Mouse (Mus musculus): ENCODE data around the gene Map3k9. TPM values are rescaled to one million over a fixed set of nuclear protein-coding genes. Genes with fewer than 3 reads are reported as not detected.

The Map3k9 gene
- total and polyA plus RNA-seq, 2 experiments from 2014 or later = 0.10 to 0.11 TPM

DNA sequence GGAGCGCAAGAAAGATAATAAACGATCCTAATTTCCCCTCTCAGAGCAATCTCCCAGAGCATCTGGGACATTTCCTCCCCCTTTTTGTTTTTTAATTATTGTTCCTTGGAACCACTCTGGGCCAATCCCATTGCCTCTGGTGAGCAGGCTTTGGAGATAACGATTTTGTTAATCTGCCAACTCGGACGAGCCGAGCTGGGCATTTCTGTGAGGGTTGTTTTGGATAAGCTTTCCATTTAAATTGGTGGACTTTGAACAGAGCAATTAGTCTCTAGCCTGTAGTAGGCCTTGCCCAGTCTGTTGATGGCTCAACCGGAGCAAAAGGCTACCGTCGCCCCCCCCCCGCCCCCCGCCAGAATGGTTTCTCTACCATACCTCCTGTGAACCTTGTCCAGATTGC, 27.0 kb upstream of the Map3k9 start:
- Histone ChIP-seq H3K4me3 (ENCODE audit: low read depth, low read length) (peak overlapping the region; percentile 41), H3K9ac (replicated peaks; ENCODE audit: low read depth, low read length) (no peak overlapping the region), H3K36me3 (replicated peaks; ENCODE audit: control insufficient read depth, insufficient read depth, low read length) (no peaks in the 10 kb centered on the region), H3K9me3 (replicated peaks; ENCODE audit: control insufficient read depth, low read length) (no peaks in the 10 kb centered on the region), H3K27ac (ENCODE audit: low read depth) (no peak overlapping the region), H3K4me2 (ENCODE audit: low read depth, low read length) (peak overlapping the region; percentile 77), H3K27me3 (ENCODE audit: control insufficient read depth, insufficient read depth, low read length) (no peaks in the 10 kb centered on the region), H3K4me1 (ENCODE audit: control insufficient read depth, insufficient read depth) (peaks cover 16% of the 10 kb centered on the region; the same call in 1 of the 2 replicates)
- 15% methylated on average over 11 of the region's 11 CpGs for WGBS
- no peak for ATAC-seq (ENCODE audit: insufficient read depth, low read depth)
- DNase-seq (ENCODE audit: low spot score) = no peak
- TF ChIP-seq EP300 (IDR thresholded peaks at IDR 0.05; ENCODE audit: low read depth) (no peak), CTCF (IDR thresholded peaks at IDR 0.05; ENCODE audit: low read depth) (no peak)

DNA sequence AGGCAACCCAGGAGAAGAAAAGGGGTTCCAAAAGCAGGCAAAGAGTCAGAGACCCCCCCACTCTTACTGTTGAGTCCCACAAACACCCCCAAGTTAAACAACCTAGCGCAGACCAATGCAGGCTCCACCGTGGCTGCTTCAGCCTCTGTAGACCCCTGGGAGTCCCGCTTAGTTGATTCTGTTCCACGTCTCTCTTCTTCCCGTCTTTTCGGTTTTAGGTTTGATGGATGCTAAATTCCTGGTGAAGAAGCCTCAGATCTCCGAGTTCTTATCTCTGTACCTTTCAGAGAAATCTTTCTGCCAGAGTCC, 26.5 kb upstream of the Map3k9 start:
- H3K4me1 ChIP-seq (ENCODE audit: control insufficient read depth, insufficient read depth) = peaks cover 16% of the 10 kb centered on the region; the same call in 1 of the 2 replicates
- H3K36me3 ChIP-seq (replicated peaks; ENCODE audit: control insufficient read depth, insufficient read depth, low read length) = no peaks in the 10 kb centered on the region
- H3K27me3 ChIP-seq (ENCODE audit: control insufficient read depth, insufficient read depth, low read length) = no peaks in the 10 kb centered on the region
- peak overlapping the region; percentile 45; the same call in 1 of the 2 replicates for H3K27ac ChIP-seq (ENCODE audit: low read depth)
- peak overlapping the region; percentile 31; the same call in 1 of the 2 replicates for H3K9ac ChIP-seq (replicated peaks; ENCODE audit: low read depth, low read length)
- no peak for TF ChIP-seq CTCF (IDR thresholded peaks at IDR 0.05; ENCODE audit: low read depth)
- TF ChIP-seq EP300 (IDR thresholded peaks at IDR 0.05; ENCODE audit: low read depth) = no peak
- peak overlapping the region; percentile 77 for H3K4me2 ChIP-seq (ENCODE audit: low read depth, low read length)
- no peaks in the 10 kb centered on the region for H3K9me3 ChIP-seq (replicated peaks; ENCODE audit: control insufficient read depth, low read length)
- peak overlapping the region; percentile 41 for H3K4me3 ChIP-seq (ENCODE audit: low read depth, low read length)
- no peak for DNase-seq (ENCODE audit: low spot score)
- ATAC-seq (ENCODE audit: insufficient read depth, low read depth) = 0 out of 2 replicates have a peak, but pooled peaks have one; percentile 10
- WGBS = 6% methylated on average over 7 of the region's 7 CpGs

DNA sequence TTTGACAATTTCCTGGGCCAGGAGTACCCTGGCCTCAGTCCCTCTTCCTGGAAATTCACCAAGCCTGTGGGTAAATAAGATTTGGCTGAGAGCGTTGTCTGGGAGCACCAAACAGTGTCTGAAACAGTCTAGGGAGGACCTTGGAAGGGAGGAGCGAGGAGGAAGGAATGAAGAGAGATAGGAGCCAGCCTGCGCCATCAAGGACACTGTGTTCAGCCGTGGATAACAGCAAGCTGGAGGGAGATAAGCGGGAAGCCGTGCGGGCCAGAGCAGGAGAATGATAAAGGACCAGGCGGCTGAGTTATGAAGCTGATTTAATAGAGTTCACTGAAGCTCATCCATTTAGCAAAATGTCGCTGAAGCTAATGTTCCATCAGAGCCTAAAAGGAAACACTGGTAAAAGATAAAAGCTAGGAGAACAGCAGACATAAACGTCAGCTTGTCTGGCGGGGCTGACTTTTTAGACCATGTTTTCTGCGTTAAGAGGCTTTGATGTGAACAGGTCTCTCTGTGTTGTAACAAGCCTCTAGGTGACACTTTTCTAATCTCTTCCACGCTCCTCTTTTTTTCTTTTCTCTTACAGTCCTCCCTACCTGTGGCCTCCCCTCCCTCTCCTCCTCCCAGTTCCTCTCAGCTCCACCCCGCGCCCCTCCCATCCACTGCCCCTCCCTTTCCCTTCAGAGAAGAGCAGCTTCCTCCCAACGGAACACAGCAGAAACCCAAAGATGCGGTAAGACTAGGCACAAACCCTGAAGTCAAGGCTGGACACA, 26.0 kb upstream of the Map3k9 start:
- TF ChIP-seq EP300 (IDR thresholded peaks at IDR 0.05; ENCODE audit: low read depth) (0 out of 2 replicates have a peak, but pooled peaks have one; percentile 19), CTCF (IDR thresholded peaks at IDR 0.05; ENCODE audit: low read depth) (no peak)
- peak overlapping the region; percentile 45 for H3K27ac ChIP-seq (ENCODE audit: low read depth)
- peak; percentile 42 for DNase-seq (ENCODE audit: low spot score)
- peak overlapping the region; percentile 31; the same call in 1 of the 2 replicates for H3K9ac ChIP-seq (replicated peaks; ENCODE audit: low read depth, low read length)
- peaks cover 16% of the 10 kb centered on the region; the same call in 1 of the 2 replicates for H3K4me1 ChIP-seq (ENCODE audit: control insufficient read depth, insufficient read depth)
- H3K36me3 ChIP-seq (replicated peaks; ENCODE audit: control insufficient read depth, insufficient read depth, low read length) = no peaks in the 10 kb centered on the region
- H3K4me2 ChIP-seq (ENCODE audit: low read depth, low read length) = peak overlapping the region; percentile 77
- H3K27me3 ChIP-seq (ENCODE audit: control insufficient read depth, insufficient read depth, low read length) = no peaks in the 10 kb centered on the region
- 6% methylated on average over 17 of the region's 17 CpGs for WGBS
- peak overlapping the region; percentile 41 for H3K4me3 ChIP-seq (ENCODE audit: low read depth, low read length)
- ATAC-seq (ENCODE audit: insufficient read depth, low read depth) = peak; percentile 57; the same call in 1 of the 2 replicates
- H3K9me3 ChIP-seq (replicated peaks; ENCODE audit: control insufficient read depth, low read length) = no peaks in the 10 kb centered on the region

DNA sequence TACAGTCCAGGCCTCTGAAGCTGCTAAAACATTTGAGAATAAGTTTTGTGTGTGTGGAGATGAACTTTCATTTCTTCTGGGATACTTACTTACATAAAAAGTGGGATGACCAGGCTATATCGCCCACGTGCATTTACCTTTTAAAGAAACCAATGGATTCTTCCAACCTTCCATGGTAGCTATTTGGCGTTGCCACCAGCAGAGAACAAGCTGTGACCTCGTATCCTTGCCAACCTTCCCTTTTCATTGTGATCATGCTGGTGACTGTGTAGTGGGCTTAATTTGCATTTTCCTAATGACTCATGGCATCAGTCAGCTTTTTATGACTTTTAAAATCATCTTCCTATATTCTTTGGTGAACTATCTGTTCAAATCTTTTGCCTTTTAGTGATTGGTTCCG, 25.1 kb upstream of the Map3k9 start:
- WGBS = 85% methylated on average over 5 of the region's 5 CpGs
- Histone ChIP-seq H3K9ac (replicated peaks; ENCODE audit: low read depth, low read length) (no peak overlapping the region), H3K27ac (ENCODE audit: low read depth) (no peak overlapping the region), H3K4me1 (ENCODE audit: control insufficient read depth, insufficient read depth) (peaks cover 16% of the 10 kb centered on the region; the same call in 1 of the 2 replicates), H3K27me3 (ENCODE audit: control insufficient read depth, insufficient read depth, low read length) (no peaks in the 10 kb centered on the region), H3K9me3 (replicated peaks; ENCODE audit: control insufficient read depth, low read length) (no peaks in the 10 kb centered on the region), H3K4me2 (ENCODE audit: low read depth, low read length) (no peak overlapping the region), H3K4me3 (ENCODE audit: low read depth, low read length) (no peak overlapping the region), H3K36me3 (replicated peaks; ENCODE audit: control insufficient read depth, insufficient read depth, low read length) (no peaks in the 10 kb centered on the region)
- ATAC-seq (ENCODE audit: insufficient read depth, low read depth) (no peak), DNase-seq (ENCODE audit: low spot score) (no peak)
- no peak for TF ChIP-seq EP300 (IDR thresholded peaks at IDR 0.05; ENCODE audit: low read depth)

GRCm38 (mm10) chr12:81803803-81804202, 22.8 kb upstream of the Map3k9 start:
- H3K4me3 ChIP-seq (ENCODE audit: low read depth, low read length) = no peak overlapping the region
- 38% methylated on average over 7 of the region's 7 CpGs for WGBS
- H3K4me2 ChIP-seq (ENCODE audit: low read depth, low read length) = no peak overlapping the region
- H3K27ac ChIP-seq (ENCODE audit: low read depth) = no peak overlapping the region; the same call in 1 of the 2 replicates
- H3K9me3 ChIP-seq (replicated peaks; ENCODE audit: control insufficient read depth, low read length) = no peaks in the 10 kb centered on the region
- DNase-seq (ENCODE audit: low spot score) = peak; percentile 30
- H3K36me3 ChIP-seq (replicated peaks; ENCODE audit: control insufficient read depth, insufficient read depth, low read length) = no peaks in the 10 kb centered on the region
- H3K4me1 ChIP-seq (ENCODE audit: control insufficient read depth, insufficient read depth) = peaks cover 16% of the 10 kb centered on the region; the same call in 1 of the 2 replicates
- 0 out of 2 replicates have a peak, but pooled peaks have one; percentile 29 for ATAC-seq (ENCODE audit: insufficient read depth, low read depth)
- H3K27me3 ChIP-seq (ENCODE audit: control insufficient read depth, insufficient read depth, low read length) = no peaks in the 10 kb centered on the region
- TF ChIP-seq EP300 (IDR thresholded peaks at IDR 0.05; ENCODE audit: low read depth) (no peak), CTCF (IDR thresholded peaks at IDR 0.05; ENCODE audit: low read depth) (no peak)
- no peak overlapping the region for H3K9ac ChIP-seq (replicated peaks; ENCODE audit: low read depth, low read length)

Data from heart, postnatal 0 days (tissue).